Mouse (Mus musculus) large intestine, adult 2 months (tissue): ENCODE results near the gene Zfp619. TPM values are rescaled to one million over a fixed set of nuclear protein-coding genes. Genes with fewer than 3 reads are reported as not detected.
"Not testable (repeated sequence)": the region's sequence is repeated elsewhere in the genome, so short reads cannot be mapped to it uniquely, and the experiment has no call there.

Source experiments
- DNase-seq: peaks from one replicate; pipeline ENCODE4 v3.0.0-alpha.2; 2012; ENCODE audit warnings: low read depth, low spot score
- WGBS: fragments of 180-500 bp; shearing (Covaris S2); methylation state at CpG from one replicate; pipeline ENCODE4 v1.1.7; 2018; 5-methylcytosine and 5-hydroxymethylcytosine counted together
- polyA plus RNA-seq: library from polyadenylated mRNA; depleted of rRNA; stranded (reverse); fragments of >200 nt; gene quantifications from 2 replicates; pipeline ENCODE4 v1.2.3, GENCODE M21; 2012; rRNA removed

The Zfp619 gene
- polyA plus RNA-seq, 1 experiment: 0.15 TPM

DNA sequence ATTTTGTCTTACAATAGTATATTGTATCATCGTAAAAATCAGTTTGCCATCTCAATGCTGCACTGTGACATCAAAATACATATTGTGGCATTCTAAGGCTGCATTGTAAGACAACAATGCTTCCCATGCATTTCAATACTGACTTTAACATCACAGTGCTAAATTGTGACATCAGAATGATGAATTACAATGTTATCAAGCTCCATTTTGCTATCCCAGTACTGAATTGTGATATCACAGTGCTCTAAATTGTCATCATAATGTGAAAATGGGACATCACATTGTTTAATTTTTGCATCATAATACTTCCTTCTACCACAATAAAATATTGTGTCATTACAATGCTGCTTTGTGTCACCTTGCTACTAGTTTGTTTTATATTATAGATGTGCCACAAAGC lies 70.5 kb downstream of the Zfp619 start:
- 93% methylated on average over 1 of the region's 1 CpGs for WGBS
- no peak for DNase-seq

DNA sequence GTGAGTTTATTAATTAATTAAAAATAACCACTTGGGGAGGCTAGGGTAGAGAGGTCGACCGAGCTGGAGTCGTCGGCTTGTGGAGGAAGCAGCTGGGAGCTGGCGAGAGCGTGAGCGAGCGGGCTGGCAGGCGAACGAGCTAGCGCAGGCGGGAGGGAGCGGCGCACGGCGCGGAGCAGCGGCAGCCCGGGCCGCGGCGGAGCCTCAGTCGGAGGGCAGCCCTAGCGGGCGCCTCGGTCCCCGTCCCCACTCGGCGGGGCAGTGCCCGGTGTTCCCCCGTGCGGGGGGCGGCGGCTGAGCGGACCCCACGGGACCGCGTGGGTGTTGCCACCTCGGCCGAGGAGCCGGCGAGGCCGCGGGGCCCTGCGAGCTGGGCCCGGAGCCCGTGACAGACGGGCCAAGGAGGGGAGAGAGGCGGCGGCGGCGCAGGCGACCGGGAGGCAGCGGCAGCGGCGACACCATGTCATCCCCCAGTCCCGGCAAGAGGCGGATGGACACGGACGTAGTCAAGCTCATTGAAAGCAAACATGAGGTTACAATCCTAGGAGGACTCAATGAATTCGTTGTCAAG lies 71.0 kb downstream of the Zfp619 start:
- under 1% methylated on average over 60 of the region's 62 CpGs for WGBS
- not testable (repeated sequence) for DNase-seq

DNA sequence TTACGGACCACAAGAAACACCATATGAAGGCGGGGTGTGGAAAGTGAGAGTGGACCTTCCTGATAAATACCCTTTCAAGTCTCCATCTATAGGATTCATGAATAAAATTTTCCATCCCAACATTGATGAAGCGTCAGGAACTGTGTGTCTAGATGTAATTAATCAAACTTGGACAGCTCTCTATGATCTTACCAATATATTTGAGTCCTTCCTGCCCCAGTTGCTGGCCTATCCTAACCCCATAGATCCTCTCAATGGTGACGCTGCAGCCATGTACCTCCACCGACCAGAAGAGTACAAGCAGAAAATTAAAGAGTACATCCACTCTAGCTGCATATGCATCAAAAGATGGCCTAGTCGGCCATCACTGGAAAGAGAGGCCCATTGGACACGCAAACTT lies 71.5 kb downstream of the Zfp619 start:
- 51% methylated on average over 7 of the region's 7 CpGs for WGBS
- DNase-seq: not testable (repeated sequence)

Other genes starting within 250 kb of the Zfp619 start
- not detected in 2 replicates for gene Gm5114, start 104.6 kb upstream of the Zfp619 start, polyA plus RNA-seq